Mouse (Mus musculus): ENCODE measurements around the gene Dnah12. TPM values are rescaled to one million over a fixed set of nuclear protein-coding genes. Genes with fewer than 3 reads are reported as not detected.
"Not testable (repeated sequence)": the region's sequence is repeated elsewhere in the genome, so short reads cannot be mapped to it uniquely, and the experiment has no call there.

Dnah12 gene
- polyA plus RNA-seq, 1 experiment = not detected

DNA sequence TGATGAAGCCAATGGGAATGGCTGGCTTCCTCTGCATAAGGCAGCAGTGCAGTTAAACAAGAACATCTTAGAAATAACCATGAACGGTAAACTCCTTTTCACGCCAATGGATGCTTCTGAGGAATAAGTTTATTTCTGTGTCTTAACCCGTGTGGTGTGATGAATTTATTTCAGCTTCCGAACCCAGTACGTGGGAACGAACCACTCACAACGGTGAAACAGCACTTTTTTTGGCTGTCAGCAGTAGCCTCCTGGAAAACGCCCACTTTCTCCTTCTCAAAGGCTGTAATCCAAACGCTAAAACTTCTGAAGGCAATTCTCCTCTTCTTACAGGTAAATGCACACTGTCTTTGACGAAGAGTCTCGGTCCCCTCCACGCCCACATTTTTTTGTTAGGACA lies 207.8 kb downstream of the Dnah12 start:
- Histone ChIP-seq H3K36me3 (ENCODE audit: control insufficient read depth, insufficient read depth, low read length) (no peaks in the 10 kb centered on the region), H3K4me1 (ENCODE audit: control insufficient read depth, insufficient read depth, insufficient read length, low read length) (no peaks in the 10 kb centered on the region), H3K4me3 (ENCODE audit: low read depth, low read length) (no peak overlapping the region), H3K27me3 (ENCODE audit: control insufficient read depth, insufficient read depth, low read length) (no peaks in the 10 kb centered on the region), H3K27ac (ENCODE audit: insufficient read depth, low read depth, low read length) (no peak overlapping the region)
- no peak for TF ChIP-seq POLR2A (IDR thresholded peaks at IDR 0.05; ENCODE audit: low read depth, low read length)
- no peak for TF ChIP-seq CTCF (IDR thresholded peaks at IDR 0.05; ENCODE audit: extremely low read depth, insufficient read length, insufficient replicate concordance, low read depth, low read length)
- WGBS = 76% methylated on average over 12 of the region's 12 CpGs

DNA sequence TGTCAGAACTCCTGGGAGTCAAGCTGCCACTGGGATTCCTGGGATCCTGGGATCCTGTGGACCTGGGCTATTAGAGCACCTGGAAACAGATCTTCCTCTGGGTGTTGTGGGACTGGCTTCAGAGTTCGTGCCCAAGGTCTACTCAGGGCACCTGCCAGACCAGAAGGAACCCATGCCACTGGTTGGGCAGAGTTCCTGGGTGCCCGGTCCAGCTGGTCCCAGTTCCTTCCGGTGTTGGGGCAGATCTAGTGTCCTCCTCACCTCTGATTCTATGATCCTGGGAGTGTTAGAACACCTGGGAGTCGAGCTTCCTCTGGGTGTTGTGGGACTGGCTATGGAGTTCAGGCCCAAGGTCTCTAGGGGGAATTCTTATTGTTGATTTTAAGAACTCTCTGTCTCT lies 214.3 kb downstream of the Dnah12 start:
- no peak overlapping the region for H3K4me3 ChIP-seq (ENCODE audit: low read depth, low read length)
- H3K27me3 ChIP-seq (ENCODE audit: control insufficient read depth, insufficient read depth, low read length) = no peaks in the 10 kb centered on the region
- WGBS = 73% methylated on average over 4 of the region's 4 CpGs
- no peaks in the 10 kb centered on the region for H3K36me3 ChIP-seq (ENCODE audit: control insufficient read depth, insufficient read depth, low read length)
- no peaks in the 10 kb centered on the region for H3K4me1 ChIP-seq (ENCODE audit: control insufficient read depth, insufficient read depth, insufficient read length, low read length)
- TF ChIP-seq POLR2A (IDR thresholded peaks at IDR 0.05; ENCODE audit: low read depth, low read length) (no peak), CTCF (IDR thresholded peaks at IDR 0.05; ENCODE audit: extremely low read depth, insufficient read length, insufficient replicate concordance, low read depth, low read length) (no peak)
- no peak overlapping the region for H3K27ac ChIP-seq (ENCODE audit: insufficient read depth, low read depth, low read length)

- H3K27me3 ChIP-seq (ENCODE audit: control insufficient read depth, insufficient read depth, low read length); H3K27ac ChIP-seq (ENCODE audit: insufficient read depth, low read depth, low read length); H3K36me3 ChIP-seq (ENCODE audit: control insufficient read depth, insufficient read depth, low read length); H3K4me1 ChIP-seq (ENCODE audit: control insufficient read depth, insufficient read depth, insufficient read length, low read length); H3K4me3 ChIP-seq (ENCODE audit: low read depth, low read length): not testable (repeated sequence)
- WGBS = 61% methylated on average over 9 of the region's 9 CpGs
Measured at GRCm38 (mm10) chr14:26910461-26910860, 217.4 kb downstream of the Dnah12 start.

DNA sequence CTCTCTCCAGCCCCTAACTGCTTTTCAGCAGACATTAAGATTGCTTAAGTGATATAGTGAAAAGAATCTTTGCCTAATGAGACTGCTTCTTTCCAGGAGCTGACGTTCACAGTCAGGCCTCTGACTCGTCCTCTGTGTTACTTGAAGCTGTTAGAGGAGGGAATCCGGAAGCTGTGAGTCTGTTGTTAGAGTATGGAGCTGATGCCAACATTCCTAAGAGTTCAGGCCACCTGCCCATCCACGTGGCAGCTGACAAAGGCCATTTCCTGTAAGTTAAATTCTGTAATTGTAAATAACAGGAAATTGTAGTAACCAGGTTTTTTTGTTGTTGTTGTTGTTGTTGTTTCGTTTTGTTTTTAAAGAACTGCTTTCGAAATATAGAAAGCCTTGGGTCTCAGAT lies 218.1 kb downstream of the Dnah12 start:
- no peak overlapping the region for H3K4me3 ChIP-seq (ENCODE audit: low read depth, low read length)
- no peaks in the 10 kb centered on the region for H3K27me3 ChIP-seq (ENCODE audit: control insufficient read depth, insufficient read depth, low read length)
- H3K4me1 ChIP-seq (ENCODE audit: control insufficient read depth, insufficient read depth, insufficient read length, low read length) = no peaks in the 10 kb centered on the region
- WGBS = 45% methylated on average over 6 of the region's 6 CpGs
- no peak for TF ChIP-seq POLR2A (IDR thresholded peaks at IDR 0.05; ENCODE audit: low read depth, low read length)
- no peak overlapping the region for H3K27ac ChIP-seq (ENCODE audit: insufficient read depth, low read depth, low read length)
- H3K36me3 ChIP-seq (ENCODE audit: control insufficient read depth, insufficient read depth, low read length) = no peaks in the 10 kb centered on the region

DNA sequence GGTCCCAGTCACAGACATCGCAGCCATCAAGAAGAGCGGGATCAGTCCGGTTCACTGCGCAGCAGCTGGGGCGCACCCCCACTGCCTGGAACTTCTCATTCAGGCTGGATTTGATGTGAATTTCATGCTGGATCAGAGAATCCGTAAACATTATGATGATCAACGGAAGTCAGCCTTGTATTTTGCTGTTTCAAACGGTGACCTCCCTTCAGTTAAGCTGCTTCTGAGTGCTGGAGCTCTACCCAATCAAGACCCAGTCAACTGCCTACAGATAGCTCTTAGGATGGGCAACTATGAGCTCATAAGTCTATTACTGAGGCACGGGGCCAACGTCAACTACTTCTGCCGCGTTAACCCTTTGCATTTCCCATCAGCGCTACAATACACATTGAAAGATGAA lies 218.8 kb downstream of the Dnah12 start:
- Histone ChIP-seq H3K4me3 (ENCODE audit: low read depth, low read length) (no peak overlapping the region), H3K27ac (ENCODE audit: insufficient read depth, low read depth, low read length) (no peak overlapping the region), H3K27me3 (ENCODE audit: control insufficient read depth, insufficient read depth, low read length) (no peaks in the 10 kb centered on the region), H3K4me1 (ENCODE audit: control insufficient read depth, insufficient read depth, insufficient read length, low read length) (no peaks in the 10 kb centered on the region), H3K36me3 (ENCODE audit: control insufficient read depth, insufficient read depth, low read length) (no peaks in the 10 kb centered on the region)
- WGBS = 86% methylated on average over 13 of the region's 13 CpGs
- no peak for TF ChIP-seq CTCF (IDR thresholded peaks at IDR 0.05; ENCODE audit: extremely low read depth, insufficient read length, insufficient replicate concordance, low read depth, low read length)
- no peak for TF ChIP-seq POLR2A (IDR thresholded peaks at IDR 0.05; ENCODE audit: low read depth, low read length)

DNA sequence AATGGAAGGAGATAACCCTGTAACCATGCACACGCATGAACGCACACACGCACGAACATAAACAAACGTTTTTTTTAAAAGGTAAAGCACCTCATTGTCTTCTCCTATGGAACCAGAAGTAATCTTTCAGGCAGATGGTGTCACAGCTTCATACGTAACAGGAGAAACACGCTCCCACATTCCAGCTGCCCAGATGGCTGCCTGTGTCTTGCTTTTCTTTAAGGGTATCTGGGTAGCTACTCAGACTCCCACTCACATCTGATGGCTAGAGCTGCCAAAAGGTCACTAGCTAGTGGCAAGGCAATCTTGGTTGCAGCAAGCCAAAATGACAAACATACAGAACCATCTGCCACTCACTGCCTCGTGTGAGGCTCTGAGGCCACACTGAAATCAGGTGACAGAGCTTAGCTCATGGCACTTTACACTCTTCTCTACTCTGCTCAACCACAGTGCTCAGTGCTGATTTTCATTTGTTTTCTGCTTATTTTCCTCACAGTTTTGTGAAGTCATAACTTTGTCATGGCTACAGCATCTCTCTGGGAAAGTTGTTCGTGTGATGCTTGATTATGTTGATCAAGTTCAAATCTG lies 220.7 kb downstream of the Dnah12 start:
- Histone ChIP-seq H3K27ac (ENCODE audit: insufficient read depth, low read depth, low read length) (no peak overlapping the region), H3K4me1 (ENCODE audit: control insufficient read depth, insufficient read depth, insufficient read length, low read length) (no peaks in the 10 kb centered on the region), H3K4me3 (ENCODE audit: low read depth, low read length) (no peak overlapping the region), H3K27me3 (ENCODE audit: control insufficient read depth, insufficient read depth, low read length) (no peaks in the 10 kb centered on the region), H3K36me3 (ENCODE audit: control insufficient read depth, insufficient read depth, low read length) (peaks cover 2% of the 10 kb centered on the region; the same call in 1 of the 2 replicates)
- WGBS = 79% methylated on average over 9 of the region's 9 CpGs
- TF ChIP-seq CTCF (IDR thresholded peaks at IDR 0.05; ENCODE audit: extremely low read depth, insufficient read length, insufficient replicate concordance, low read depth, low read length) (no peak), POLR2A (IDR thresholded peaks at IDR 0.05; ENCODE audit: low read depth, low read length) (no peak)

DNA sequence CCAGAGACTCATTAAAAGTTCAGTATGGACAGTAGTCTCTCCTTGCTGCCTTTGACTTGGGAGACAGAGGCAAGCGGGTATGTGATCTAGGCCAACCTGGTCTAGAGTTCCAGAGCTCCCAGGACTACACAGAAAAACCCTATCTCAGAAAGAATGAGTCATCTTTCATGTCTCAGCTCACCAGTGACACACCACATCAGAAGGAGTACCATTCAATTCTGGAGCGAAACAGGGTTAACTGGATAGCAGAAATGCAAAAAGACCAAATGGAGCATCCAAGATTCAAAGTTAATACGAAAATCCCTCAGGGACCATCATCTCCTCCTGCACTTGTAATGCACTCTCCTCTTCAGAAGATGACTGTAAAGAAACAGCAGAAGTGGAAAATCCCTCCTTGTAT lies 226.2 kb downstream of the Dnah12 start:
- TF ChIP-seq CTCF (IDR thresholded peaks at IDR 0.05; ENCODE audit: extremely low read depth, insufficient read length, insufficient replicate concordance, low read depth, low read length) (no peak), POLR2A (IDR thresholded peaks at IDR 0.05; ENCODE audit: low read depth, low read length) (no peak)
- Histone ChIP-seq H3K4me3 (ENCODE audit: low read depth, low read length) (no peak overlapping the region), H3K27ac (ENCODE audit: insufficient read depth, low read depth, low read length) (no peak overlapping the region), H3K4me1 (ENCODE audit: control insufficient read depth, insufficient read depth, insufficient read length, low read length) (no peaks in the 10 kb centered on the region), H3K27me3 (ENCODE audit: control insufficient read depth, insufficient read depth, low read length) (no peaks in the 10 kb centered on the region), H3K36me3 (ENCODE audit: control insufficient read depth, insufficient read depth, low read length) (peaks cover 25% of the 10 kb centered on the region)
- WGBS = 90% methylated on average over 3 of the region's 3 CpGs

All from small intestine, adult 2 months (tissue).